Mouse (Mus musculus) adrenal gland, adult (tissue): Measurements from ENCODE around the gene Timp3.

Source experiments
- DNase-seq, 2 experiments: peaks; one replicate each; pipeline ENCODE4 v3.0.0; 2022 to 2023; ENCODE audit warnings: low spot score in 1 of 2; ENCODE audit not compliant: inconsistent age in 2 of 2

Timp3 gene

DNA sequence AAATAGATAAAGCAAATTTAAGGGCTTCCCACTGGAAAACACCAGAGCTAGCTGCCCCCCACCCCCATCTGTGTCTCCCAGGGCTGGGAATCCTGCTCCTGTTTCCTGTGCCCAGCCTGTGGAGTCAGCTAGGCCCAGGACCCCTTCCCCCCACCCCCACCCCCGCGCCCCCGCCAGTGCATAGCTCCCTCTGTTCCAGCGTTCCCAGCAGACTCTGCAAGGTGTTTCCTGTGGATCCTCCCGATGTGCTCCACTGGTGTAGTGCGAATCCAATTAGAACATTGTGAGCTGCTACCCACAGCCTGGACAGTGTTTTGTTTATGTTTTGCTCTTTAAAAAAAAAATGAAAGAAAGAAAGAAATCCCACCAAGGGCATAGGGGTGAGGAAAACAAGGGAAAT, 25.1 kb downstream of the Timp3 start:
- DNase-seq, result no peak

DNA sequence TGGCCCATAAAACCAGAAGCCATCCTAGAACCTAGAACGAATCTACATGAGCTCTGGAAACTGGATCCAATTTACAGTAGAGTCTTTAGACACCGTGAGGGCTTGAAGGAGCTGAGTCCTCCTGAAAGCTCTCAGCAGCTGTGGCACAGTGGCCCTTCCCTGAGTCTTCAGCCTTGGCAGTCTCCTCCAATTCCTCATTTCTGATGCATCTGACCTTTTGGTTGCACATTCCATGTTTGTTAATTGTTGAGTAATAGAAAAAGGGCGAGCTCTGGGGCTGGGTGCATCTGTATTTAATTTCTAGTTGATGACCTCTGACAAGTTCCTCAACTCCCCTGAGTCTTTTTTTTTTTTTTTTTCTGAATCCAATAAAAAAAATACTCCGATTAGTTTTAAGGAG, 28.0 kb downstream of the Timp3 start:
- DNase-seq, result peak; percentile 77 to 89

DNA sequence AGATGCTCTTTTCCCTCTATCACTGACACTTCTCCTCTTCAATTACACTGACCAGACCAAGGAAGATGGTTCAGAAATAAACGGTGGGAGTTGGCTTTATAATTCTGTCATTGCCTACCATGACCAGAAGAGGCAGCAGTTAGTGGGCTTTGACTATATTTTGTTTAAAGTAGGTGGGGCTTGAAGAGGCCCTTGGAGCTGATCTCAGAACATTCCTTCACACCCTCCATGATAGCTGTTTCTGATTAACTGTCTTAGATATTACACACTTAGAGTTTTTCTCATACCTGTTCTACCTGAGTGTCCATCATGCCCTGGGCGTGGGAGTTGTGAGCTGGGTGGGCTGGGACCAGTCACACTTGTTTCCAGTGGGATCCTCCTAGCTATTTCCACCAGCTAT, 28.5 kb downstream of the Timp3 start:
- peak in 1 of 2 experiments; percentile 73 for DNase-seq

DNA sequence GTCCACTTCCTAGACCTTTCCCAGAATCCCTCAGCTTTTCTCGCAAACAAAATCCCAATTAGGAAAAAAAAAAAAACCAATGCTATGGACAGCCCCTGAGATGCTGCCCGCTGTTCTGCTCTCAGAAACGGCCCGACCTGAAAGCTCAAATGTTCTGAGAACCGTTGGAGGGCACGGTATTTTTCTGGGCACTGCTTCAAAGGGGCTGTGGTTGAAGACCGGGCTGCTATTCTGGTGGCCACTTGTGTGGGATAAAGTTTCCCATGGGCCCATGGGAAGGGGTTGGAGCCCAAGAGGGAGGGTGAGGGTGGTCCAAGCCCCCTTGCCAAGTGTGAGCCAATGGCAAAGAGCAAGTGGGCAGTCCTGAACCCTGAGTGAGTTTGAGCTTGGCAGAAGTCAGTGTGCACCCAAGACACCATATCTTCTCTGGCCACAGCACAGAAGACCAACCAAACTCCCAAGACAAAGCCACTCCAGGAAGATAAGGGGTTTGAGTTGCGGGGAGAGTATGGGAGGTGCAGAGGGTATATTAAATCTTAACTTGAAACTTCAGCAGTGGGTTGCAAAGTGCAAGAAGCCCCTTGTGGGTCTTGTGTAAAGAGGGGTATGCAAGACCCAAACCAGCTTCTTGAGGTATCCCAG, 29.2 kb downstream of the Timp3 start:
- DNase-seq, result no peak

DNA sequence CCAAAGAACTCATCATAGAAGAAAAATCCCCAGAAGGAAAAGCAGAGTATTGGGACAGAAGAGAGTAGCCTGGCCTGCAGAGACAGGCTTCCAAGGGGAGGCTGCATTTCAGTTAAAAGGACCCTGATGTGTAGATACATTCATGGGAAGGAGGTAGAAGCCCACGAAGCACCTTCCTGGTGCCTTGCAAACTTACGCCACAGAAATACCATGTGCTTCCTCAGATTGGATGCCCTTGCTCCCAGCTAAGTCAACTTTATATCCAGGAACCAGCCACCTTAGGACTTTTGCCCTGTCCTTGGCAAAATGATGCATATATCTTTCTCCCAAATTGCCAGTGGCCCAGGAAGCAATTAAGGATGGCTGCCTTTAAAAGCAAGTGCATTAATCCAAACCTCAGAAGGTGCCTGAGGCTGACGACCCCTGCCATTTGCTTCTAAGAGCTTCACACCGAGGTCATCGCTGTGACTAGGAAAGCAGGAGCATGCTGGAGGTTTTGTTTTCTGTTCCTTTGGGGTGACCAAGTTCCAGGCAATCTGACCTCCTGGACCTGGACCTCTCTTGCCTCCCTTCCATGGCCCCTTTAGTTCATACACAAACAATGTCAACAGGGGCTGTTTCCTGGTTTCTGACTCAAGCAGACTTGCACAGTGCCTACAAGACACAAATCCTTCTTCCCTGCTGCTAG, 31.0 kb downstream of the Timp3 start:
- DNase-seq, result peak in 1 of 2 experiments; percentile 66

DNA sequence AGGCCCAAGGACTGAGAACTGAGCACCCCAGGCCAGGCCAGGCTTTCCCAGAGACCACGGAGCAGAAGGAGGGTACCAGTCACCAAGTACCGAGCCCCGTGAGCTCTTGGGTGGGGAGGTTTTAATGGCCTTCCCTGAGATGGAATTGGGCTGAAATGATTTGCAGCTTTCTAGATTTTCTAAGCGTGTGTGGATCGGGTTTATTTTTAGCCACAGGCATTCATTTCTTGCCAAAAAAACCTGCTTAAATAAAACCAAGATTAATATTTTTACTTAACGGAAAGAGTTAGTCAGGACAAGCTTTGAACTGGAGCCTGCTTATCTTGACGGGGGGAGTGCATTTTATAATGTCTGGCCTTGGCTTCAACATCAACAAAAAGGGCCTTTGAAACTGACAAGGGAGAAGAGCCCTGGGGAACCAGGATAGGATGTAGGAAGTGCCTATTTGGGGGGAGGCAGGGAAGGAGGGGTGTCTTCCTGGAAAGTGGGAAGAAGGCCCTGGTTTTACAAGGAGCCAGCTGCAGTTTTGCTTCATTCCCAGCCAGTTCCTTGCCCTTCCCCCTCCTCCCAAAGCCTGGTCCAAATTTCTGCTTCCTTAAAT, 31.6 kb downstream of the Timp3 start:
- DNase-seq, result peak; percentile 70 to 89

DNA sequence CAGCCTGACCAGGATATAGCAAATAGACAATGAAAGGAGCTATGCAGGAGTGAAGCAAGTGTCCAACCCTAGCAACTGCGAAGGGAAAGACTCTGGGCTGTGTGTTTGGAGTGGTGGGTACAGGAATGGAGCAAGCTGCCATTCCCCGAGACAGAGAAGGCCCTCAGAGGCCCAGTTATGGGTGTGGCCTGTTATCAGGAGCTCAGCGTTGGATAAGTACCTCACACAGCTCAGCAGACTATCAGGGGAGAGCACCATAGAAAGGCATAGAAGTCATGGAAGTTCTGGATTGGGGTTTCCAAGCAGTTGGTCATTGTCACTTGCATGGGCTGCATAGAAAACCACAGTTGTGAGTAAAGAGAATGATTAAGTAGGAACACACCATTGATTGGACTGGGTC, 32.8 kb downstream of the Timp3 start:
- no peak for DNase-seq

DNA sequence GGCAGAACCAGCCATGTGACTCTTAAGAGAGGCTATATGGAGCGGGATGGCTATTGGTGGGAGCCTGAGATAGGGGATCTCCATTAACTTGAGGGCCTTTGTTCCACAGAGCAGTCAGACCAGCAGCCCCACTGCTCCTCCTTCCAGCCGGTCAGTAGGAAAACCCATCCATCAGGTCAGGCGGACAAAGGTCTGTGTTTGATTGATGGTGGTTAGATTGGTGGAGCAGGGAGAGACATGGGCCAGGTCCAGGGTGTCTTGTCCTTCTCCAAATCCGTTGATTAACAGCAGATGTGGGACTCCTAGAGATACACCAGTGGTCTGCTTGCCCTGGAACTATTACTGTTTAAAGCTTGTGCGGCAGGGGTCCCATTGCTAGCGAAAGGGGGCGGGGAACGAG, 34.4 kb downstream of the Timp3 start:
- peak; percentile 44 to 68 for DNase-seq

DNA sequence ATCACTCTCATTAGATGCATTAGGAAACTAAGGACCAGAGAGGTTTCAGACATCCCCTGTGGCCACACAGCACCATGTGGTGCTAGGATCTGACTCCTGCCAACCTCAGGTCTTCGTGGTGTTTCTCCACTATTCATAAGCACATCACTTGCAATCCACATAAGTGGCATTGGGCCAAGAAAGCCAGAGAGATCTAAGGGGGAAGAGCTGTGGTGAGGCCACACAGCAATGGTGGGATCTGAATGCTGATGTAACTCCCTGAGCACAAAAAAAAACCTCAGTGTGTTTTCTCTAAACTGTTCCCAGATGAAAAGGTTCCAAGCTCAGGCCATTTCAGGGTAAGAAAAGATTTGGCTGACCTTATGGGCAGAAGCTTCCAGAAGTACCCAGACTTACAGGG, 36.3 kb downstream of the Timp3 start:
- DNase-seq, result peak in 1 of 2 experiments; percentile 78

DNA sequence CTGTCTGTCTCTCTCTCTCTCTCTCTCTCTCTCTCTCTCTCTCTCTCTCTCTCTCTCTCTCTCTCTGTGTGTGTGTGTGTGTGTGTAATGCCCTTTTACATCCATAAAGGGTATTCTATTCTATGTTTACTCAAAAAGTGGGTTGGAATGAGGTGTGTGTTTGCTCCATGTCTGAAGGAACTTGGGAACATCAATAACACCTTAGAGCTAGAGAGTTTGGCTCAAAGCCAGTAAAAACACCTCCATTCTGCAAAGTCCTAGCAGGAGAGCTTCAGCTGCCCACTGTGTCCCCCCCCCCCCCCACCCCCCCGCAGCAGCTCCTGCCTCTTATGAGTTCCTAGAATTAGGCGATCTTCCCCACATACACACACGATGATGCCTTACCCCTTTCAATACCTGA, 37.1 kb downstream of the Timp3 start:
- DNase-seq, result no peak

DNA sequence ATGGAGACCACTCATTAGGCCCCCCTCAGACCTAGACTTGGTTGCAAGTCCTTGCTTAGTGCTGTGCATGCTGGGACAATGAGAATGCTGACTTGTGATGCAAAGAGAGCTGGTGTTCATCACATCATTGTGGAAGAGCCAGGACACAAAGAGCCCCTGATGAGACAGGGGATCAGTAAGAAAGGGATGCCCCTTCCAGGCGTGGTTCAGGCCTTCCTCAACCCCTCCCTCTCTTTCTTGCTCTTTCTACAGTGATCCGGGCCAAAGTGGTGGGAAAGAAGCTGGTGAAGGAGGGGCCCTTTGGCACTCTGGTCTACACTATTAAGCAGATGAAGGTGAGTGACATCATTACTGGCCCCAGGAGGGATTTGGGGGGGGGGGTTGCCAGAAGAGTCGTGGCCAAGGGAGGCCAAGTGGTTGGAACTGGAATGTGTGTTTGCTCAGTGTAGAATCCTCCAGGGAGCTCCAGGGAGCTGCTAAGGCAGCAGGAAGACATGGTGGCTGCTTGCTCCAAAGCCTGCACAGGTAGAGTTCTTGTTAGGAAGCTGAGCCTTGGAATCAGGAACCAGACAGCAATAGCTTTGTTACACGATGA, 38.0 kb downstream of the Timp3 start:
- no peak for DNase-seq

DNA sequence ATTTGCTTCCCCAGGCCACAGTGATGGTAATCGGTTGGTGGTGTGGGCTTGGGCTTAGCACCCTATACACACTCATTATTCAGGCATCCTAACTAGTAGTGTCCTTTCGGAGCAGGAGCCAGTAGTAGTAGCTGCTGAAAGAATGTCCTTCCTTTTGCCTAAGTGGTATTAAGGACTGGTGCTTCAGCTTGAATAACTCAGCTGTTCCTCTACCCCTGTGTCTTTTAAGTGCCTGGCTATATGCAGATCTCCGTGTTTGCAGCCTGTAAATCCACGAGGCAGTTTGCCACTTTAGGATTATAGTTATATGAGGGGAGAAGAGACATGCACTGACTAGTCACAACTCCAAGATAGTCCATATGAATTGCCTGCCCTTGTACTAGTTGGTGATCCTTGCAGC, 38.9 kb downstream of the Timp3 start:
- no peak for DNase-seq

DNA sequence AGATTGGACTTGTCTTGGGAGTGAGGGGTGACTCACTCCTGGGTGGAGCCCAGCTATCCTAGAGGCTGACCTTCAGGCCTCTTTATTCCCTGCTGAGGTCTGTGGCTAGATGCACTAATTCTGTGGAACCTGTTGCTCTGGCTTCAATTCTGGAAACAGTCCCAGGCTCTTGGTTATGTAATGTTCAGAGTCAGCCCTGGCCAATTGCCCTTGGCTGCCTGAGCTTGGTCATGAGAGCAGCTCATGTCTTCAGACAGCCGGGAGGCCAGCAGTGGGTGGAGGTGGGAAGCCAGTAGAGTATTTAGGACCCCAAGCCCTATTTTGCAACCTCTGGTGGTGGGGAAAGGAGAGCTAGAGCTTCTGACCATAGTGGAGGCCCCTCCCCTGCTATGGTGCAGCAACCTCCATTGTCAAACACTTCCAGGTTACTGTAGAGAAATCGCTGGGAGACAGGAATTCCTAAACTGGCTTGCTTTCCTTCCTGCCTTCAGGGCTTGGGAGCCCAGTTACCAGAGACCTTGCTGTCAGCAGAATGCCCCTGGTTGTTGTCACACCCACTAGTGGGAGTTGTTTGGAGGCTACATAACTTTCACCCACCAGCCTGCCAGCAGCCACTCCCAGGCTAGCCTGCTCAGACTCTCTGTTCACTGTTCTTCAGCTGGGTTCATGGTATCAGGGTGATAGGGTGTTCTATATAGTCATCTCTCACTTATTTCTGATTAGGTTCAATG, 39.6 kb downstream of the Timp3 start:
- peak; percentile 96 to 99 for DNase-seq

DNA sequence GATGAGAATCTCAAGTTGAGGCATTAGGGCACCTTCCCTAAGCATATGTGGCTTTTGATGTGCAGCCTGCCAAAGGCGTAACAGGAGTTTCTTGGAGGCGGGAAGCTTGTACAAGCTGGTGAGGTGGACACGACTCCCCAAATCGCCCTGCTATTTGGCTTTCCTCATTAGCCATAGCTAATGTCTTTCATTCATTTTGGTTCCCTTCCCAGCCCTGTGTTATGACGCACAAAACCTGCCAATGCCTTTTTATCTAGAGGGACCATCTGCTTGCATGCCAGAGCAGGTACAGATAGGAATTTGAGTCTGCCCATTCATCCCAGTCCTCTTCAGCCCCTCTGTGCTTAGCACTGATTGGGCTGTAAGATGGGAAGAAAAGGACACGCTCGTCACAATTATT, 40.2 kb downstream of the Timp3 start:
- DNase-seq, result no peak

DNA sequence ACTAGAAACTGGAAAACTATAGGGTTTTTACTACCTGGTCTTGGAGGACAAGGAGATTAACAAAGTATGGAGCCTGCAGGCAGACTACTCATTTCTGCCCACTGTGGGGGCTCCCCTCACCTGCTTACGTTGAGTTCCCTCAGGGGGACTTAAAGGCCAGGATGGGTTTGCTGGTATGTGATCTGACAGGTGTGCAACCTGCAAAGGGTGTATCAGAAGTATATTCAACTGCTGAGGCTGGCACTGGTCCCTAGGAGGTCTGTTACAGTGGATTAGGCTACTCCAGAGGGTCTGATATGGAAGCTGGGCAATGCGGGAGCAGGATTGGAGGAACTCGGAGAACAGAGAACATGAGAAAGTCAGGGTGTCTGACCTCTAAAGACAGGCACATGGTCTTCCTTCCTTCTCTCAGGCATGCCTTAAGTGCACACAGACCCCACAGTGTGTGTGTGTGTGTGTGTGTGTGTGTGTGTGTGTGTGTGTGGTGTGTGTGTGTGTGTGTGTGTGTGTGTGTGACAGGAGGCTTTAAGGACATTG, 40.9 kb downstream of the Timp3 start:
- DNase-seq, result peak; percentile 32 to 70

DNA sequence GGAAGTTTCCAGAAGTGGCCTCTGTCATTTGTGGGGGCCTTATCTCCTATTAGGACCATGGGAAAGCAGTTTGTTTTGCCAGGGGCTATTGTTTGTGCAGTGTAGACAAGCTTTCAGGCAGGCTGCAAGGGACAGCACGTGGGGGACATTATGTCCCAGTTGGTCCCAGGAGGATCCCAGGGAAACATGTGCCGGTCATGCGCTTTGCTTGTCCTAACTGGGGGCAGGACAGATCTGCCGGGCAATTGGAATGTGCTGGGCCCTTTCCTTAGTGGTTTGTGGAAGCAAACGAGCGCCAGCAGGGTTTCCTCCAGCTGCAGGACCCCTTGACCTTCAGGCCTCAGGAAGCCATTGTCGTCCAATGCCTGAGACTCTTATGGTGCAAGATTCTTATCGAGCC, 41.4 kb downstream of the Timp3 start:
- peak; percentile 75 to 87 for DNase-seq

DNA sequence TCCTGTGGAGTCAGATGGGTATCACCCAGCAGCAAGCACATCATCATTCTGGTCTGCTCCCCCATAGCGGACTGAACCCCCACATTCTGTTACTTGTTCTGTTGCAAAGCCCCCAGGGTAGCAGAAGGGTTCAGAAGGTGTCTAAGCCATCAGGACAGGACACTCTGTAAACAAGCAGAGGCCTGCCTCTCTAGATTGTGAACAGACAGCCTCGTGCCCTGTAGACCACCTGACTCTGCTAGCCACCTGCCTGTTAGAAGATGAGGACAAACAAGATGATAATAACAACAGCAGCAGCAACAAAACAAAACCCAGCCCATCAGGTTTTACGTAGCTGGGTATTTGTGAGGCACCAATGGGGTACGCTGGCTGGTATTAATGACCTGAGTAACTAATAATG, 42.0 kb downstream of the Timp3 start:
- DNase-seq, result peak in 1 of 2 experiments; percentile 52

DNA sequence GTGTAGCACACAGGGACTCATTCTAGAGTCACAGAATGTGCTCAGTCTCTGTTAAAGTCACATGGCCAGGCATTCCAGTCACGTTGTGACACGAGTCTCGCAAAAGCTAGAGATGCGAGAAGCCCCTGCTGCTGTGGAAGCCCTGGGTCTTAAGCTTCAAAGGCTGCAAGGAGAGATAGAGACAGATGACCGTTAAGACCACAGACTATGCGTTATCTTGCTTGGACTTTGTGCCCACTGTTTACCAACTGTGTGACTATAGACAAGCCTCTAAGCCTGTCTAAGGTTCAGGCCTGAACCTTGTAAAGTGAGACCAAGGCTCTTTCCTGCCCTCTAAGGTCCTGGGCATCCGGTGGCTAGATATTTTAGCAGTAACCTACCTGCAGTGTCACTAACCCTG, 42.5 kb downstream of the Timp3 start:
- peak in 1 of 2 experiments; percentile 60 for DNase-seq

DNA sequence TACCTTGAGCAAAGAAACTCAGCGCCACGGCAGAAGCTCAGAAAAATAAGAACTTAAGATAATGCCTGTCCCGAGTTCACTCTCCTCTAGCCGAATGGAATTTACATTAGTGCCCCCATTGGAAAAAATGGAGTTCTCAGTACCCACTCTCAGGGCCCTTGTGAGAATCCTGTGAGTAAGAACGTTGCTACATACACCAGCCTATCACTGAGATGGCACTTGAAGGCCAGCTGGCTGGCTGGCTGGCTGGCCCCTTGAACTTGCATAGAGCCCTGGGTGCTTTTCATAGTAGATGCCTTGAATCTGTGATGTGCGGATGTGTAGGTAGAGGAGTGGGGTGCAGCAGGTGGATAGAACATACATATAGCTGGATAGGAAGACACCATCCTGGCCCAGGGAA, 43.2 kb downstream of the Timp3 start:
- DNase-seq, result peak; percentile 39 to 78

DNA sequence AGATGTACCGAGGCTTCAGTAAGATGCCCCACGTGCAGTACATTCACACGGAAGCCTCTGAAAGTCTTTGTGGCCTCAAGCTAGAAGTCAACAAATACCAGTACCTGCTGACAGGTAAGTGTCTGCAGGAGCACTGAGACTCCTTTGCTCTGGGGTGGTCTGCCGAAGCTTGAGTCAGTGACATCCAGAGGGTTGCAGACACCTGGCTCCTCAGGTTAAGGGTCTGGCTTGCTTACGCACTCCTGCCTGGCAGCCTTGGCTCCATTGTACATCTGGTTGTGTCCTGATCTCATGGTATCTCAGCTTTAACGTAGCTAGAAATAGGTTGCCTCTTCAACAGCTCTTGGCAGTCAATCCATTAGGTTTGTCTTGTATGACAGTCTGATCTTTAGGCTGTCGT, 43.8 kb downstream of the Timp3 start:
- peak in 1 of 2 experiments; percentile 44 for DNase-seq

DNA sequence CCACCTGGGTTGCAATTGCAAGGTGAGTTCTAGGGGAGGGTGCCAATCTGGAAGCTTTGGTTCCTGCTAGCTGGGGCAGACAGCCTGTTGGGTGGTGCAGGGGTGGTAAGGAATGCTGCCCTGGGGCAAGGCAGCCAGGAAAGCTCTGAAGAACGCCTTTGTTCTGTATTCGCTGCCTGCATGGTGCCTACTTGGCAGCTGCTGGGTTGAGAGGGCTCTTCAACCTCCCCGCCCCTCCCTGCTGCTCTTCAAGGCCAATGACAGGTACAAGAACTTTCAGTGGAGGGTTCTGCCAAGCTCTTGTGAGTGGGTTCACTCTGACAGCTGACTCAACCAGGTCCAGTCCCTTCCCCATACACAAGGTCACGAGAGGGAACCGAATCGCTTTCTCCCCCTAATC, 44.5 kb downstream of the Timp3 start:
- peak; percentile 81 to 83 for DNase-seq
